Mouse (Mus musculus) retina, postnatal 7 days (tissue): ENCODE measurements around the gene Plekhh1.

Experiments
- DNase-seq: peaks from one replicate; pipeline ENCODE4 v3.0.0-alpha.2; 2012; ENCODE audit warnings: low read depth, low spot score

Gene Plekhh1

GRCm38 (mm10) chr12:79028911-79029861, at the start of gene Plekhh1:
TSS of gene Plekhh1 (plus strand) at chr12:79029163.
- DNase-seq, result peak; percentile 34

- no peak for DNase-seq
Observed at GRCm38 (mm10) chr12:78980683-78981091, 48.3 kb upstream of the Plekhh1 start.

- DNase-seq, result no peak
Observed at GRCm38 (mm10) chr12:78981131-78981530, 47.8 kb upstream of the Plekhh1 start.

- peak; percentile 43 for DNase-seq
Observed at GRCm38 (mm10) chr12:78981938-78982825, 46.8 kb upstream of the Plekhh1 start.

GRCm38 (mm10) chr12:78983296-78984034, 45.5 kb upstream of the Plekhh1 start:
- DNase-seq, result no peak

- peak; percentile 86 for DNase-seq
Observed at GRCm38 (mm10) chr12:78984035-78984432, 44.9 kb upstream of the Plekhh1 start.

GRCm38 (mm10) chr12:78987581-78988081, 41.3 kb upstream of the Plekhh1 start:
- no peak for DNase-seq

- DNase-seq, result no peak
Observed at GRCm38 (mm10) chr12:78996271-78996670, 32.7 kb upstream of the Plekhh1 start.

GRCm38 (mm10) chr12:78996711-78997110, 32.3 kb upstream of the Plekhh1 start:
- DNase-seq, result no peak

GRCm38 (mm10) chr12:79002406-79002805, 26.6 kb upstream of the Plekhh1 start:
- no peak for DNase-seq

- DNase-seq, result no peak
Observed at GRCm38 (mm10) chr12:79002978-79003377, 26.0 kb upstream of the Plekhh1 start.

GRCm38 (mm10) chr12:79005456-79005855, 23.5 kb upstream of the Plekhh1 start:
- no peak for DNase-seq

- DNase-seq, result no peak
Observed at GRCm38 (mm10) chr12:79006076-79006475, 22.9 kb upstream of the Plekhh1 start.

GRCm38 (mm10) chr12:79006478-79007125, 22.4 kb upstream of the Plekhh1 start:
- no peak for DNase-seq

- no peak for DNase-seq
Observed at GRCm38 (mm10) chr12:79007126-79007753, 21.7 kb upstream of the Plekhh1 start, which contains the start of gene Tmem229b. TSS of gene Tmem229b (minus strand) at chr12:79007627.

GRCm38 (mm10) chr12:79010569-79010968, 18.4 kb upstream of the Plekhh1 start:
- no peak for DNase-seq

GRCm38 (mm10) chr12:79016109-79016508, 12.9 kb upstream of the Plekhh1 start:
- DNase-seq, result no peak

GRCm38 (mm10) chr12:79017994-79018399, 11.0 kb upstream of the Plekhh1 start:
- no peak for DNase-seq

- no peak for DNase-seq
Observed at GRCm38 (mm10) chr12:79021902-79022301, 7.1 kb upstream of the Plekhh1 start.

GRCm38 (mm10) chr12:79022882-79023281, 6.1 kb upstream of the Plekhh1 start:
- peak; percentile 64 for DNase-seq
